Mouse (Mus musculus): ENCODE measurements around the gene B4galt2.

Gene B4galt2

DNA sequence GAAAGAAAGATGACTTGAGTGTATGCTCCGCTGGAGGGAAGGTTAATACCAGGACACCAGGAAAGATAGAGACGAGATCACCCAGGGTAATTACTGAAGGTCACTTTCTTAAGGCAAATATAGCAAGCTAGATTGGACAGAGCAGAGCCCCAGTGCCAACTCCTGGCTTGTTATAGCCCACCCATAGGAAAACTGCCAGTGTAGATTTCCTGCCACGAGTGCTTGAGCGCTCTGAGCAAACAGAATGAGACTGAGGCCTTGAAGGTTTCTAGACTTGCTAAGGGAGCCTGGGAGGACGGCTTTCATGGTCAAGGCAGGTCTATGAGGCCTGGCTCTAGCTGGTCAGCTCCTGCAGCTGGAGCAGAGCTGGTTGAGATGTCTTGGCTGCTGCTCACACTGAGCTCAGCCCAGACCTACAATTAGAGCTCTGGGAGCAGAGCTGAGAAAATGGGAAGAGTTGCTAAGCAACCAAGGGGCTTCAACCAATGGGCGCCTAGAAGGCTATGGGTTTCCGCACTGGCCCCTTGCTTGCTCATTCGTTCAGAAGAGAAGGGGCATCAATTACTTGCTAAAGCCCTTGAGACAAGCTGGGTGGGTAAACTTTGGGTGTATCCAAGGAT is 25.7 kb upstream of the B4galt2 start:
- DNase-seq (ENCODE audit: low spot score) = no peak

DNA sequence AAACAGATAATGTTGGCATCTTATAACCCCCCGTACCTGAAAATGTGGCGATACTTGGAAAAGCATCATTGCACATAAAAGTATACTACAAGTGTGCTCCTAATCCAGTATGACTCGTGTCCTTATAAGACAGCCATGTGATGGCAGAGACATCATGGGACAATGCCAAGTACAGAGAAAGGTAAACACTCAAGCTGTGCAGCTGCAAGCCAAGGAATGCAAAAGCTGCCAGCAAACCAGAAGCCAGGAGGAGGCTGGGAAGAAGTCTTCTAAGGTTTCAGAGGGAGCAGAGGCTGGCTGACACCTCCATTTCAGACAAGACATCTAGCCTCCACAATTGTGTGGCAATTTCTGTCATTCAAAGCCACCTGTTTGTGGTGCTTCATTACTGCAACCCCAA is 22.9 kb upstream of the B4galt2 start:
- no peak for DNase-seq (ENCODE audit: low spot score)

DNA sequence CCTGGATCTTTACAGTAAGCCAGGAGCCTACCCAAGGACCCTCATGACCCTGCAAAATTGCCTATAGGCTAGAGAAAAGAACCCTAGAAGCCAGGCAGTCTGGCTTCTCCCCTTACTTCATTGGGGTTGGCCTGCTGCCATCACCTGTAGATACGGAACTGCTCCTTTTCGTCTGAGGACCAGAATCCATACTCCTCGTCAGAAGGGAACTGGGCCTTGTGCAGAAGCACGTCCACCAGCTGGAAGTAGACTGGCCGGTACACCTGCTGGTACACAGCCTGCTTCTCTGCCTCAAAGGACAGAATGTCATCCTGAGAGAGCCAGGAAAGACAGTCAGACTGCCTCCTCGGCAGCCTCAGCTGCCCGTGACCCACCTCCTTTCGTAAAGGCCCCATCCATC is 21.5 kb upstream of the B4galt2 start:
- no peak for DNase-seq (ENCODE audit: low spot score)

DNA sequence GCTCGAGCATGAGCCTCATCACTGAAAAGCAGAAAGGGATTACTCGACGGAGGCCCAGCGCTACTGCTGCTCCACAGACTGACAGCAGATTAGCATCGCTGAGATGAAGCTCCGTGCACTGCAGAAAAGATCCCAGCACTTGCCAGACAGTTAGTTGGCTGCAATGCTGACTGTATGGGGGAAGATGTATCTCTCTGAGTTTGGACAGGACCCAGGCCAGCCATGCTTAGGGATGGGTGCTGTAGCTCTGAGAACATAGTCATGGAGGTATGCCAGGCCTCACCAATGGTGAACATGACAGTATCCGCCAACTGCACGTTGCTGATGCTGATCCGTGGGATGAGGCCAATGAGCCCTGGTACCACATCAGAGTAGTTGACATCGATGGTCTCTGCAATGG is 20.8 kb upstream of the B4galt2 start:
- DNase-seq (ENCODE audit: low spot score) = no peak

DNA sequence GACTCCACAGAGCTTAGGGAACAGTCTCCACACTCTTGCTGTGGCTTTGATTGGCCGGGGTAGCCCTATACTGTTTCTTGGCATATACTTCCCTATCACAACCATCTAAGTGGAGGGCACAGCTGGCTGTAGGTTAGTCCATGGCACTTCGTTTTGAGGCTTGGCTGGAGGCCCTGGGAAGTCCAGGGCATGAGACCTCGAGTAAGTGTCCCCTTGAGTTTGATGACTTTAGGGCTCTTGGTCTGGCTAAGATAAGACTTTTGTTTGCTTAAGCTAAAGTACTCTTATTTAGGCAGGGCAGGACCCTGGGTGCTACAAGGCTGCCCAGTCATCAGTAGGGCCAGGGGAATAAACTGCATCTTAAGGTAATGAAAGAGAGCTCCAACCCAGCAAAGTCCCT is 14.8 kb upstream of the B4galt2 start:
- DNase-seq (ENCODE audit: low spot score) = no peak

DNA sequence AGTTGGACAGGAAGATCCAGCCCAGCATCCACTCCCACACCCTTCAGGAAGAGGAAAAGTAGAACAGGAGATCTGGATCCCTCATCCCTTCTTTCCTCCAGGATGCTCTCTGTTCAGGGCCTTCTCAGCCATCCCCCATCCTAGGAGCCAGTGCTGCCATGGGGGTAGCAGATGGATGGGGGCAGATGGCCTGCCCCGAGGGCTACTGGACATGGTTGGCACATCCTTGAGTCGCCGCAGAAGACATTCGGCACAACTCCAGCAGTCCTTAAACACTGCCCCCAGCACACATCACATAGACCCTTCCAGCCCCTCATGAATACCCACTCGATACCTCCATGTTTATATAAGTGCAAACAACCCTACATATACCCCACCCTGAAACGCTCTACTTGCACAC is 12.7 kb upstream of the B4galt2 start:
- no peak for DNase-seq (ENCODE audit: low spot score)

DNA sequence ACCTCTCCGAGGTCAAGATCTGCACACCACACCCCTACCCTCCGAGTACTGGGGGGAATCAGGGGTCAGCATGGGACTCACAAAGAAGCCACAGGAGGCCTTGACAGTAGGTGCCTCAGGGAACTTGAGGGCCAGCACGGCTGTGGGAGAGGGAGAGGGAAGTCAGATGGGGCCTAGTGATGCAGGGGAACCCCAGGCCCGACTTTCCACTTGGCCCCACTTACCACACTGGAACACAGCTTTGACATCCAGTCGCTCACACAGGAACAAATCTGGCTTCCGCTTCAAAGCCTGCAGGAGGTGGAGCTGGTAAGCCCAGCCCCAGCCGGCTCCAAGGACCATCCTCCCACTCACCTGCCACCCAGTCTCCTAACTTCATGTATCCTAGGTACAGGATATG is 12.1 kb upstream of the B4galt2 start:
- DNase-seq (ENCODE audit: low spot score) = no peak

DNA sequence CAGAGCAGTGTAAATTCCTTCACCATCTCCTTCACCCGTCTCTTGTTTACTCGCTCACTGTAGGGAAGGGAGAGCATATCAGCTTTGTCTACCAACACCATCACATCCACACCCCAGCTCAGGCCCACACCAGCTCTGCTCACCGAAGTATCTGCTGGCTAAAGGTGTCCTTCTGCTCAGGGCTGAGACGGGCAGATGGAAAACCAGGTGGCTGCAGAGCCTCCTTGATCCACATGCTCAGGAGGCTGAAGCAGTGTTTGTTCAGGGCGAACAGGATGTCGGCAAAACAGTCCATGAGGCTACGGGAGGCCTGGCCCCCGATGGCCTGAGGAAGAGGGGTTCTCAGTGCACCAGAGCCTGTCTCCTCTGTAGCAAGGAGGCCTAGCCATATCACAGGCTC is 11.3 kb upstream of the B4galt2 start:
- DNase-seq (ENCODE audit: low spot score) = no peak

DNA sequence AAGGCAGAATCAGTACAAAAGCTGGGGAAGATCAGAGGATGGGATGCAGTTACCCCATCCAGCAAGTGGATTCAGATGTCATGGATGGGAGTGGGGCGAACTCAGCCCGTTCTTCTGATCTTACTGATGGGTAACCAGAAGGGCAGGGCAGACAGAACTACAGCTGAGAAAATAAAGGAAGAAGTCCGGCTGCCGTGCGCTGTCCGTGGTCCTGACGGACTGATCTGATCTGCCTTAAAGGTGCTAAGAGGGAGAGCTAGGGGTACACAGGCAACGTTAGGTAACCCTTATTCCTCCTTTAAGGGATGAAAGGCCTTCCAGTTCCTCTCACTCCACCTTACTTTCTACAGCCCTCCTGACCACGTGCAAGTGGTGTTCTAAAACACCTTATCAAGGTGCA is 10.1 kb upstream of the B4galt2 start:
- DNase-seq (ENCODE audit: low spot score) = no peak

DNA sequence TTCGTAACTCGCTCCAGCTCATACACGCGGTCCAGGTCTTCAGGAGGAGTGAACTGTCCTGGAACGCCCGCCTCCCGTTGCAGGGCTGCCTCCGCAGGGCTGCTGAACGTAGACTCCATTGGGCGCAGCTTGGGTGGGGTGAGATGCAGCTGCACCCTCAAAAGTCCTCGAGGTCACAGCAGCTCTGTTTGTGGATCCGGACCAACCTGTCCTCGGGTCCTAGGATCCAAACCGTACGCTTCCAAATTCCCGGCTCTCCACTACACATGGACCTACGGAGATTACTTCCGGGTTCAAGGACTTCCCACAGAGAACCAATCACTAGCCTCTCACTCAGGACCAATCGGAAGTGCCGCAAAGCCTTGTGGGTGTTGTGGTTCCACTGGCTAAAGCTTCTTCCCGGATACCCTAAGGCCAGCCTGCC is 8.5 kb upstream of the B4galt2 start, which contains the start of gene Dph2:
Gene Dph2 (minus strand): TSS at position 295 of the 424 bp plus-strand sequence.
- peak; percentile 82 for DNase-seq (ENCODE audit: low spot score)

DNA sequence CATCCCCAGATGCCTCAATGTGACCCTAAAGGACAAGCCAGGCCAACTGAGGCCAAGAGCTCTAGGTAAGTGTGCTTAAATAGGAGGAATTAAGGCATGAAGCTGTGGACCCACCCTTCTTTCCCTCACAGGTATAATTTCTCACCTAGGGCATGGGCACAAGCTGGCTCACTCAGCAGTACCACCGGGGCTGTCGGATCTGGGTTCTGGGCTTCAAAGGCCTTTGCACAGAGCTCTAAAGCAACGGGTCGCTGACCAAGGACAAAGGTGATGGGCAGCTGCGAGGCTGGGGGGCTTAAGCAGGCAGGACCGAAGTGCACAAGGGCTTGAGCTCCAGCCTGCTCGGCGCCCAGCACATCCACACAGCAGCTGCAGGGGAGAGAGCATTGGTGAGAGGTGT is 7.5 kb upstream of the B4galt2 start:
- DNase-seq (ENCODE audit: low spot score) = no peak

DNA sequence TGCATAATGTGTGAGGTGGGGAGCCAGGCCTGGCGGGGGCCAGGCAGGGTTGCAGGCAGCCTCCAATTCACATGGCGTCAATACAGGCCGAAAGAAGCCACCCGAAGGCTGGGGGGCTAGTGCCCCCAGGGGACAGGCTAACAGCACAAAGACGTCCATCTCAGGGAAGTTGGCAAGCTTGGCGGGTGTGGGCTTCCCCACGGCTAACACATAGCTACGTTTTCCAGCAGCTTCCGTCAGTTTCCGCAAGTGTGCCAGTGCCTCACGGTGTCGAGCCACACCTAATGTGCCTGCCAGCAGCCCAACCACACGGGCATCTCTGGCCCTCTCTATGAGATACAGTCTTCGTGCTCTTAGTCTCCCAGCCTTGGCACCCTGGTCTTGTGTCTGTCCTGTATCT is 6.7 kb upstream of the B4galt2 start:
- DNase-seq (ENCODE audit: low spot score) = no peak

DNA sequence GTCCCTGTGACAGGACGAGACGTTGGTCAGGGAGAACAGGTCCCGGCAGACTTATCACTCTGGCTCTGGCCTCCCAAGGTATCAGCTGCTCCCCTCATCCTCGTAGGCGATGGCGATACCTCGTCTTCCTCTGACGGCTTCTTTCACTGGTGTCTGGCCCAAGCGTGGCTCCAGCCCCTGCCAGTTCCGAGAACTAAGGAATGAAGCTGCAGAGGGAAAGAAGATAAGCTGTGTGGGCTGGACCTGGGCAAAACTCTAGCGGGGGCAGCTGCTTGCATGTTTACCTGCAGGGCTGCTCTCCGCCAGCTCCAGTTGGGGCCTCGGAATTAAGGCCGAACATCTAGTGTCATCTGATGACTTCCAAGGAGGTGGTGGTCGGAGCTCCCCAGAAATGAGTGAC is 6.2 kb upstream of the B4galt2 start:
- no peak for DNase-seq (ENCODE audit: low spot score)

DNA sequence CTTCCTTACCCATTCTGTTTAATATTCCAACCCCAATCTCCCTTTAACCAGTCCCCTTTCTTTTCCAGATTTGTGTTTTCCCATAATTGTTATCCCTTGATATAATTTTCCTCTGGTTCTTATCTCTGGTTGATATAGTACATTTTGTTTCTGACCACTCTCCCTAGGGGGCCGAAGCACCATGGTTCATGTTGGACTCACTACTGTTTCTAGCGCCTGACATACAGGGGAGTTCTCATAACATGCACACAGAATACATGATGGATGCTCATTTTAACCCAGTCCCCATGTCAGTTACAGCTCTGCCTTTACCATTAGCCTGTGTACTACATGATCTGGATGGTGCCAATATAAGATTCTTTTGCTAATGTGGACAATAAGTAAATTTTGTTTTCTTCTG is 4.6 kb upstream of the B4galt2 start:
- DNase-seq (ENCODE audit: low spot score) = no peak

DNA sequence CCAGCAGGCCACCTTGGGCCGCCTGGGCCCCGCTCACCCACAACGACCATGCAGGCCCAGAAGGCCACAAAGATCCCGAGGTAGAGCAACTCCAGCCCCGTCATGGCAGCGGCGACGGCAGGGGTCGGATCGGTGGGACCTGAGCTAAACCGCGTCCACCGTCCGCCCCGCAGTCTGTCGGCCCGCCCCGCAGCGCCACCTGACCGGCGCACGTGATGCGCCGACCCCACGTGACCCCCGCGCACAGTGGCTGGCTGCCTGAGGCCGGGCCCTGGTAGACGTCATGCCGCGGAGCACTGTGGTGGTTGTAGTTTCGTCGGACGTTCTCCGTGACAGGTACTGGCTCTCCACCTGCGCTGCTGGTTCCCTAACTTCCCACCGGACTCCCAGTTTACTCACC is 3.8 kb upstream of the B4galt2 start, which contains the start of gene Atp6v0b:
Gene Atp6v0b (minus strand): TSS at position 201 of the 400 bp plus-strand sequence.
- DNase-seq (ENCODE audit: low spot score) = peak; percentile 83

DNA sequence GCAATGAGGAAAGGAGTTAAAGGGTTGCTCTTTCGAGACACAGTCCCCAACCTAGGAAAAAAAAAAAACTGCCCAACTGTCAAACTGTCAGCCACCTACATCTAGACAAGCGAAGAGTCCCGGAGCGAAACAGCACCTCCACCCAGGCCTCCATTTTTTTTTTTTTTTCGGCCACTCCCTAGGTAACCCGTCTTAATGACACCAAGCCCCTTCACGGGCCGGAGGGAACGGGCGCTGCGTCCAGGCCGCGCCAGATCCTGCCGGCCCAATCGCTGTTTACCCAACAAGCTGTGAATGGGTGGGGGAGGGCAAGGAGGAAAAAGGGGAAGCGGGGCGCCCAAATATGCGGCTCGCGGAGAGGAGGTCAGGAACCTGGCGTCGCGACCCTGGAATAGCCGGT is 3.4 kb upstream of the B4galt2 start:
- DNase-seq (ENCODE audit: low spot score) = peak; percentile 27

DNA sequence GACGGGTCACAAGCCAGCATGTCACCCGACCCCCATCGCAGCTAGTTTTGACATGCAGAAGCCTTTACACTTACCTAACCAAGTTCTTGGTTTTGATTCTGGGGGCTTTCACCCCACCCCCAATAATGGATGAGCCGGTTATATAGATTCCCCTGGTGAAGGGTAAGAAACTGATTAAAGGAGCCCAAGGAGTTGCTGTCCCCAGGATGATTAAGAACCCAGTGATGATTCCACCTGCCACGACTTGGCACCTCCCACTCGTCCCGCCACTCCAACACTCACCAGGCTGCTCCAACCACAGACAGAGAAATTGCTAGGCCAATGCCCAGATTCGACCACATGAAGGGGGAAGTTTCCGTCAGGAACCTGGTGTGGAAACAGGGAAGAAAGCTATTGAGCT is 2.7 kb upstream of the B4galt2 start:
- no peak for DNase-seq (ENCODE audit: low spot score)

DNA sequence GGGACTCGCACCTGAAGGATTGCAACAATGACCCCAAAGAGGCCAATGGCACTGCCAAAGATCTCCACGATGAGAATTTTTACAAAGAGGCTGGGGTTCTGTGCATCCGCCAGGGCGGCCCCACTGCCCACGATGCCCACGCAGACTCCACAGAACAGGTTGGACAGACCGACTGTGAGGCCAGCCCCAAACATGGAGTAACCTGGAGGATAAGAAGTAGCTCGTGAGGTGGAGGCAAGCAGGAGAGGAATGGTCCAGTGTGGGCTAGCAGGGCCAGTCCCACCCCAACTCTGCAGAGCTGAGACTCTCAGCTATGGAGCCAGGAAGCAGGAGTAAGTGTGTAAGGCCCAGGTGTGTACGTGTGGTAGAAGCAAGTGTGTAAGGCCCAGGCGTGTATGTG is 1.8 kb upstream of the B4galt2 start:
- DNase-seq (ENCODE audit: low spot score) = no peak

DNA sequence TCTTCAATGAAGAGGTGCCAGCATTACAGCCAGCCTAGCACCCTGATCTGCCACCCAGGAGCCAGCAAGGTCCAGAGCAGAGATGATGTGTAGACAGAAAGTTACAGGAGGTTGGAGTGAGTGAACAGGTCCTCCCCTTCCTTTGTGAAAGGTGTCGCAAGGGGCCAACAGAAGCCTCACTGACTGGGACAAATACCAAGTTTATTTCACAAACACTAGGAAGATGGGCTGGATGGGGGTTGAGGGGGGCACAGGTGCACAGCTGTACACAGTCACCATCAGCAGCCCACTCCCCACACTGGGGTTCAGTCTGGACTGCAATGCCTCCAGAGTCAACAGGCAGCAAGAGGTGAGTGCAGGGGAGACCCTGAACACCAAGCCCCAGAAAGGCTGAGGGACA is 859 bp upstream of the B4galt2 start:
- DNase-seq (ENCODE audit: low spot score) = no peak

DNA sequence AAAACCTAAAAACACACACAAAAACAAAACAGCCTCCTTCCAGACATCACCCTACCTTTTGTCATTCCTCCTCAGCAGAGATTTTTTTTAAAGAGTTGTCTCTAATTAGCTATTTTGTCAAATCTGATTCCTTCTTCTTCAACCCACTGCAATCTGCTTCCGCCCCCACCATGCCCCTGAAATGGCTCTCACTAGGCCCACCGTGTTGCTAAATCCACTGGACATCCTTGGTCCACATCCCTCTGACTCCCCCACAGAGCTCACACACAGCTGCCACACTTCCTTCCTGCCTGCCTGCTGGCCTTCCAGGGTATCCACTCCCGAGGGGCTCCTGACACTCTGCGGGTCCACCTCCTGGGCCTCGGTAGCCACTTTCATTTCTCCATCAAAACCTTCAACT is 4.6 kb downstream of the B4galt2 start:
- no peak for DNase-seq (ENCODE audit: low spot score)

DNA sequence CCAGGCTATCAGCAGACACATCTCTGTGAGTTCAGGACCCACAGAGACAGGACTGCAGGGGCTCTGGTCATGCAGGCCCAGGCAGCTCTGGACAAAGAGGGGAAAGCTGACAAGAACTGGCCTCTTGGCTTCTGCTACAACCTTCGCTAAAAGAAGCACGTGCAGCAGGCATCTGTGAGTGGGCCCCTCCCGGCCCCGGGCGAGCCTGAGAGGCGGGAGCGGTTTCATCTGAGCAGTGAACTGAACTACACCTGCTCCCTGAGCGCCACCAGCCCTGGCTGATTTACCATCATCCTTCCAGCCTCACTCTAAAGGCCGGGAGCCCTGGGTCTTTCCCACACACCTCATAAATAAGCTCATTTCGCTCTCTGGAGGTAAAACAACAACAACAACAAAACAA is 5.0 kb downstream of the B4galt2 start:
- no peak for DNase-seq (ENCODE audit: low spot score)

DNA sequence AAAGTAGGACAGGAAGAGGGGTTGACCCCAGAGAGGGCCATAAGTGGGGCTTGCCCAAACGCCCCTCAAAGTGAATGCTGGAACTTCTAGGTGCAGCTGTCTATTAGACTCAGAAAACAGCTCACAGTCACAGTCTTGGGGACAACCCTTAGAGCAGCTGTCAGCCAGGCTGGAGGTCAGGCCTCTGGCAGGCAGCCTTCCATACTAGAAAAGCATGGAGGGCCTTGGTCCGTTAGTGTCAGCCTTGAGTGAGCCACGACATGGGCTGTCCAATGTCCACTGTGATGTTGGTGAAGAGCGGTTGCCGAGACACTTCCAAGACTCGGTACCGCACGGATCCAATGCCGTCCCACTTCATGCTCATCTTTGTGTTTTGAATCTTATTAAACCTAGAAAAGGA is 9.7 kb downstream of the B4galt2 start:
- no peak for DNase-seq (ENCODE audit: low spot score)

DNA sequence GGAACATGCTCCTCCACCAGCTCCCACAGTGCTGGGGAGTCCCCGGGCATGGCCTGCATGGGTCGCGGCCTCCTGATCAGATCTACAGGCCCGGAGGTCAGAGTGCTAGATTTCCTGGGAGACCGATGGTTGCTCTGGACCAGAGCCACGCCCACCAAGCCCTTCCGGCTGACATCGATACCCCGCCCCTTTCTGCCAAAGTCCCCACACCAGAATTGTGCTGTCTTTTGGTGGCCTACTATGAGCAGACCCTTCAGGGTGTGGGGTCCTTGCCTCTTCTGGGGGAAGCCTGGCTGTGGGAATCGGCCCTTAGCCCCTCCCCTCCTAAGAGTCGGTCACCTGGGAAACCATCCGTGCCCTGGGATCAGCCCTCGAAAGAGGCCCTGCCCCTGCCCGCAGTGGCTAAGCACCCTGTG is 10.8 kb downstream of the B4galt2 start, which contains the start of gene Ccdc24:
Gene Ccdc24 (minus strand): TSS at position 87 of the 416 bp plus-strand sequence.
- DNase-seq (ENCODE audit: low spot score) = peak; percentile 18

DNA sequence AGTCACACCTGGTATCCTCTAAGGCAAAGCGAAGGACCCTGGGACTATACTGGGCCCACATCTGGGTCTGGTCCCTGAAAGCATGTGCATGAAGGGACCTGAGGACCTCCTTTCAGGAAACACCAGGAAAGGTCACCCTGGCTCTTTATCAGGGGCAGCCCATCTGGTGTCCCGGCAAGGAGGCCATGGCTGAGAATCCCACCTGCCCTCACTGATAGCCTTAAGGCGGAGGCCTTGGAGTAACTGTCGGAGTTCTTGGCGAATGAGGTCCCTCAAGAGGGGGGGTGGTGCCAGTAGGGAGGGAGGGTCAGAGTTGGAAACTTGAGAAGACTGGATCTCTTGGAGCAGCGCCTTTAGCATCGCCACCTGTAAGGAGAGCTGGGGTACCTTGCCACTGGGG is 11.5 kb downstream of the B4galt2 start:
- no peak for DNase-seq (ENCODE audit: low spot score)

DNA sequence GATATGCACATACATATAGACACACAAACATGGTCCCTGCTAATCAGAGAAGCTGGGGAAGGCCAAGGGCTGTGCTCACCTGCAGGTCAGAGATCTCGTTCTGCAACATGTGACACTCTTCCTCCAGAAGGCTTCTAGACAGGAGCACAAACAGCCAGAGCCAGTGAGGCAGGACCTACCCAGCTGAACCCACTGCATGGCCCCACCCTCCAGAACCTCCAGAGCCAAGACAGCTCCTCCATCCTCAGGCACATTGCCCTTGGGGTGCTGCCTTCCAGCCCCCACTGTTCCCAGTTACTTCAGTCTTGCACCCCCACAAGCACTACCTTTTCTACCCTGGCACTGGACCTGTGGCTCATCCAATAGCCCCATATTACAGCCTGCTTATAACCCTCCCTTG is 12.8 kb downstream of the B4galt2 start:
- DNase-seq (ENCODE audit: low spot score) = no peak

Data from MN1 (cell line).